Mouse (Mus musculus): ENCODE measurements around the gene Zfp954. TPM values are rescaled to one million over a fixed set of nuclear protein-coding genes. Genes with fewer than 3 reads are reported as not detected.

Gene Zfp954
- 14.2 and 20.0 TPM in 2 replicates for total RNA-seq (2023)

DNA sequence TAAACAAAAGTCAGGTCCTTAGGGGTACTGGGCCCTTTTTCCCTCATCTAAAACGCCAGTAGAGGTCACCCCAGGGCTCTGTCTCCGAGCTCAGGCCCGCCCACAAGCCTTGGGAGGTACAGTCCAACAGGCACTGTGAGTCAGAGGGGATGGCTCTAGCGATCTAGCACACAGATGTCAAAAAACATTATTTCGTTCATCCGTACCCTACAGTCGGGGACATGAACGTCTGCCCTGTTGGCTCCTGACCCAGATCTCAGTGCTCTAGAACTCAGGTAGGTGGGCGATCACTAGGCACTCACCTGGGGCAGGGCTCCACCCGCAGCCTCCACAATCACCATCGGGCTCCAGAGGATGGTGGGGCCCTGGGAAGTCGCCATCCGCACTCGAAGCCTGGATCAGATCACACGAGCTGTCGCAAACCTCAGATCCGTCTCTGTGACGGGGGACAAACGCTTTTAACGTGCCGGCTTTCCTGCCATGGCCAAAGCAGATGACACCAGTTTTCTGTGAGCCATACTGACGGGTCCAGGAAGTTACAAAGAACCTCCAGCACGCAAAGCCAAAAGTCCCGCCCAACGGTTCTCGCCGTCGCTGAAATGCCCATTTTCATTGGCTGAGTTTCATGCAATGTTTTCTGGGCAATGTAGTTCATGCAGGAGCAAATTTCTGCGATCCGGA is at the start of gene Zfp954:
TSS of gene Zfp954 (minus strand) at position 568 of the 681 bp plus-strand sequence.

DNA sequence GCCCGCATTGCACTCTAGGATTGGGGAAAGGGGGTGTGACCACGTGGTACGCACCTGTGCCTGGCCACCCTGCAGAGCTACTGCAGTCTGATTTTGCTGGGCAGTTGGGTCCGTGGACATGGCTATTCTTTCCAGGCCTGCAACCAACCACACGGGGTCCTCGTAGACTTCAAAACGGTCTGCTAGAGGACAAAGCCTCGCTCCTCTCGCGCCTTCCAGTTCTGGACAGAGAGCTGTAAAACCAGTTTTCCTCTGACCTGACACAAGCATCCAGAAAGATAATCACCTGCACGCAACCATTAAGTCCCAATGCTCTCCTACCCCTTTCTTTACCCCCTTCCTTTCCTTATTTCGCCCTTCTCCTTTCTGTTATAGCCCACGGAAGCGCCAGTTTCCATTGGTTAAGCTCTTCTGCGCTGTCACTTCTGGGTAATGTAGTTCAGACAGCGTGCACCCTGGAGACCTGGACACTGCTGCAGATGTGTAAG is 15.1 kb upstream of the Zfp954 start, which contains the start of gene Zfp773:
TSS of gene Zfp773 (minus strand) at position 377 of the 488 bp plus-strand sequence.

Other genes starting within 250 kb of the Zfp954 start
- not detected in 2 replicates for gene Aurkc, start 126.2 kb downstream of the Zfp954 start, total RNA-seq (2023)
- gene Zfp773, start 15.3 kb upstream of the Zfp954 start, total RNA-seq (2023) = 1.1 and 2.0 TPM in 2 replicates
- 0.27 TPM in 1 of 2 replicates, not detected in the other for gene Zfp418, start 49.8 kb upstream of the Zfp954 start, total RNA-seq (2023)
- gene Zfp772, start 88.5 kb upstream of the Zfp954 start, total RNA-seq (2023) = 1.1 and 1.3 TPM in 2 replicates
- gene Vmn2r29, start 125.8 kb upstream of the Zfp954 start, total RNA-seq (2023) = not detected in 2 replicates
- 0.28 and 0.61 TPM in 2 replicates for gene Gm45844, start 156.8 kb upstream of the Zfp954 start, total RNA-seq (2023)
- 20.6 and 21.4 TPM in 2 replicates for gene Clcn4, start 179.4 kb upstream of the Zfp954 start, total RNA-seq (2023)
- not detected in 2 replicates for gene Vmn2r30, start 216.1 kb upstream of the Zfp954 start, total RNA-seq (2023)